Mouse (Mus musculus) lung, adult 10 weeks (tissue): ENCODE results near the gene Lhx3. TPM values are rescaled to one million over a fixed set of nuclear protein-coding genes. Genes with fewer than 3 reads are reported as not detected.

ENCODE experiments used
- polyA plus RNA-seq: library from polyadenylated mRNA; stranded (reverse); fragments of 350-450 nt; fragmentation: Illumina TruSeq; extraction: RNeasy Lipid Tissue Mini Kit (QIAGEN cat#74804); gene quantifications from one replicate; pipeline ENCODE4 v1.2.3, GENCODE M21; 2014; ENCODE audit warnings: low read depth, low replicate concordance; ENCODE audit not compliant: insufficient read depth

Lhx3 gene
- polyA plus RNA-seq: not detected

GRCm38 (mm10) chr2:26208126-26208789 lies at the start of gene Lhx3:
Lhx3 (minus strand) TSS chr2:26208289.

GRCm38 (mm10) chr2:26237290-26237782 lies 29.2 kb upstream of the Lhx3 start, which contains the start of gene Qsox2:
Qsox2 (minus strand) TSS chr2:26237525.

Other genes starting within 250 kb of the Lhx3 start
- gene Camsap1, start 225.0 kb downstream of the Lhx3 start, polyA plus RNA-seq: 3.3 TPM
- 28.3 TPM for gene Ubac1, start 186.5 kb downstream of the Lhx3 start, polyA plus RNA-seq
- gene Nacc2, start 85.1 kb downstream of the Lhx3 start, polyA plus RNA-seq: 4.7 TPM
- 12.8 TPM for gene Qsox2, start 29.2 kb upstream of the Lhx3 start, polyA plus RNA-seq
- gene Ccdc187, start 86.3 kb upstream of the Lhx3 start, polyA plus RNA-seq: 2.1 TPM
- 14.2 TPM for gene Gpsm1, start 107.2 kb upstream of the Lhx3 start, polyA plus RNA-seq
- 10.7 TPM for gene Dnlz, start 143.8 kb upstream of the Lhx3 start, polyA plus RNA-seq
- 13.2 TPM for gene Card9, start 152.6 kb upstream of the Lhx3 start, polyA plus RNA-seq
- 7.8 TPM for gene Snapc4, start 172.4 kb upstream of the Lhx3 start, polyA plus RNA-seq
- gene Entr1, start 181.0 kb upstream of the Lhx3 start, polyA plus RNA-seq: 49.5 TPM
- gene Pmpca, start 181.1 kb upstream of the Lhx3 start, polyA plus RNA-seq: 22.6 TPM
- gene Inpp5e, start 200.9 kb upstream of the Lhx3 start, polyA plus RNA-seq: 7.1 TPM
- 13.3 TPM for gene Sec16a, start 236.9 kb upstream of the Lhx3 start, polyA plus RNA-seq